ENCODE assay signal across 28 mouse cellular contexts in genomic region chr1:35808894-35809293, GRCm38 (mm10).
DNase-seq lines count a peak whose midpoint lies in the region; ATAC-seq and TF ChIP-seq lines count a peak whose summit lies in the region.
"Had no signal": no experiment of that assay in that cellular context is flagged by ENCODE, and none has a peak within 500 bp of the region (broad histone marks: within the 10 kb centered on the region; RNA-seq: fewer than 3 reads in every experiment).

No protein-coding gene starts in this region.

- no peaks in the 10 kb centered on the region for H3K27me3 ChIP-seq in heart, postnatal 0 days (ENCODE audit: control insufficient read depth, insufficient read depth, low read length)
- H3K27me3 ChIP-seq: forebrain, embryonic 12.5 days; heart, embryonic 15.5 days; limb, embryonic 15.5 days; liver, embryonic 13.5 days; midbrain, embryonic 13.5 days; neural tube, embryonic 13.5 days had no signal

- H3K36me3 ChIP-seq in heart, postnatal 0 days (replicated peaks; ENCODE audit: control insufficient read depth, insufficient read depth, low read length): no peaks in the 10 kb centered on the region
- H3K36me3 ChIP-seq: forebrain, embryonic 12.5 days; heart, embryonic 15.5 days; limb, embryonic 10.5 days; limb, embryonic 15.5 days; liver, embryonic 13.5 days; midbrain, embryonic 13.5 days; neural tube, embryonic 13.5 days had no signal

- ATAC-seq in heart, postnatal 0 days (ENCODE audit: insufficient read depth, low read depth): peak; percentile 55; the same call in 1 of the 2 replicates
- ATAC-seq: forebrain, postnatal 0 days; hindbrain, embryonic 16.5 days; intestine, embryonic 16.5 days; midbrain, embryonic 13.5 days had no signal

- no peak overlapping the region for H3K4me2 ChIP-seq in heart, postnatal 0 days (ENCODE audit: low read depth, low read length)
- H3K4me2 ChIP-seq: forebrain, embryonic 12.5 days; heart, embryonic 15.5 days; limb, embryonic 15.5 days; liver, embryonic 13.5 days; midbrain, embryonic 13.5 days; neural tube, embryonic 13.5 days had no signal

- no peak overlapping the region for H3K4me3 ChIP-seq in heart, postnatal 0 days (ENCODE audit: low read depth, low read length)
- H3K4me3 ChIP-seq: erythroblast, embryonic 14.5 days; forebrain, embryonic 12.5 days; heart, embryonic 15.5 days; limb, embryonic 10.5 days; limb, embryonic 15.5 days; liver, embryonic 13.5 days; midbrain, embryonic 13.5 days; neural tube, embryonic 13.5 days had no signal

- WGBS in heart, postnatal 0 days: 69% methylated on average over 4 of the region's 4 CpGs

- no peak overlapping the region for H3K9ac ChIP-seq in heart, postnatal 0 days (replicated peaks; ENCODE audit: low read depth, low read length)
- H3K9ac ChIP-seq: forebrain, embryonic 12.5 days; forebrain, postnatal 0 days; heart, embryonic 15.5 days; limb, embryonic 15.5 days; liver, embryonic 13.5 days; midbrain, embryonic 13.5 days; neural tube, embryonic 13.5 days had no signal

- no peak for TF ChIP-seq EP300 in heart, postnatal 0 days (IDR thresholded peaks at IDR 0.05; ENCODE audit: low read depth)

- H3K4me1 ChIP-seq in heart, postnatal 0 days (ENCODE audit: control insufficient read depth, insufficient read depth): no peaks in the 10 kb centered on the region; the same call in 1 of the 2 replicates
- H3K4me1 ChIP-seq: liver, embryonic 13.5 days; midbrain, embryonic 13.5 days had no signal

- DNase-seq in heart, postnatal 0 days (ENCODE audit: low spot score): no peak
- DNase-seq in heart, postnatal 4 days: no peak
- peak; percentile 9 for DNase-seq in urinary bladder, adult 2 months (ENCODE audit: low spot score)
- DNase-seq in urinary bladder, postnatal 36 days (ENCODE audit: low spot score in 2 of 2): no peak
- DNase-seq in gonadal fat pad, adult 2 months (ENCODE audit: low read depth): peak; percentile 55
- no peak for DNase-seq in thymus, postnatal 4 days
- DNase-seq: adrenal gland, postnatal 25 days; B cell, adult 2 months; cerebellum, adult 18-20 months; cerebellum, postnatal 10 days; forebrain, postnatal 0 days; gastrocnemius, postnatal 36 days; kidney, postnatal 10 days; layer of hippocampus, postnatal 36 days; liver, embryonic 13.5 days; lung, adult 2 months; lung, postnatal 10 days; right cerebral cortex, postnatal 4 days had no signal

- H3K27ac ChIP-seq in heart, postnatal 0 days (ENCODE audit: low read depth): no peak overlapping the region
- H3K27ac ChIP-seq: forebrain, embryonic 12.5 days; heart, embryonic 15.5 days; limb, embryonic 10.5 days; limb, embryonic 15.5 days; liver, embryonic 13.5 days; macrophage; midbrain, embryonic 13.5 days; neural tube, embryonic 13.5 days had no signal

- H3K9me3 ChIP-seq in heart, postnatal 0 days (replicated peaks; ENCODE audit: control insufficient read depth, low read length): no peaks in the 10 kb centered on the region
- H3K9me3 ChIP-seq: forebrain, embryonic 12.5 days; heart, embryonic 15.5 days; limb, embryonic 10.5 days; limb, embryonic 15.5 days; liver, embryonic 13.5 days; midbrain, embryonic 13.5 days; neural tube, embryonic 13.5 days had no signal

- no peak for TF ChIP-seq CTCF in heart, postnatal 0 days (IDR thresholded peaks at IDR 0.05; ENCODE audit: low read depth)

Comparison
In these comparisons a context has a peak if more than half of its experiments do, and no peak if none do; other contexts are left out.
1. DNase-seq: peak in urinary bladder, adult 2 months (single experiment) and gonadal fat pad, adult 2 months (single experiment); none in heart, postnatal 0 days (single experiment), heart, postnatal 4 days (single experiment), urinary bladder, postnatal 36 days (0 of 2) and thymus, postnatal 4 days (single experiment).